Mouse (Mus musculus) liver, adult 2 months (tissue): ENCODE measurements at regions not wholly inside any gene's neighbourhood (a gene's known extent, or its start where the extent isn't known, plus 50 kb on each side); places are given as distances from the start of the nearest gene placed in this dataset.

Experiments used
- DNase-seq: peaks from one replicate; pipeline ENCODE4 v3.0.0-alpha.2; 2011; ENCODE audit warnings: low read depth, low spot score; ENCODE audit errors: extremely low read depth
- H3K27ac ChIP-seq: fragments of 200-500 bp; replicated peaks from 2 replicates; pipeline ENCODE4 v1.5.1; 2012; ENCODE audit warnings: low read depth, mild to moderate bottlenecking, control low read depth, inconsistent platforms, low read length; ENCODE audit not compliant: insufficient read depth
- H3K27me3 ChIP-seq: fragments of 200-500 bp; 2 replicates; pipeline ENCODE4 v1.6.1; 2012; ENCODE audit warnings: mild to moderate bottlenecking, moderate library complexity, low read length, inconsistent platforms; ENCODE audit not compliant: control insufficient read depth, insufficient read depth
- H3K36me3 ChIP-seq: fragments of 200-500 bp; 2 replicates; pipeline ENCODE4 v1.6.1; 2012; ENCODE audit warnings: low read length, inconsistent platforms; ENCODE audit not compliant: control insufficient read depth, insufficient read depth
- H3K4me1 ChIP-seq: fragments of 200-500 bp; 2 replicates; pipeline ENCODE4 v1.6.1; 2011; ENCODE audit warnings: low read length; ENCODE audit not compliant: control insufficient read depth, insufficient read depth
- H3K4me3 ChIP-seq: fragments of 200-500 bp; 2 replicates; pipeline ENCODE4 v1.5.1; 2011; ENCODE audit warnings: low read depth, mild to moderate bottlenecking, control low read depth, low read length, moderate library complexity; ENCODE audit not compliant: insufficient read depth
- H3K79me2 ChIP-seq: fragments of 200-500 bp; 2 replicates; pipeline ENCODE4 v1.6.1; 2012; ENCODE audit warnings: inconsistent platforms, mild to moderate bottlenecking, low read length, moderate library complexity; ENCODE audit not compliant: control insufficient read depth, insufficient read depth
- H3K9ac ChIP-seq: fragments of 200-500 bp; 2 replicates; pipeline ENCODE4 v1.6.1; 2012; ENCODE audit warnings: low read depth, mild to moderate bottlenecking, control low read depth, inconsistent platforms, low read length
- CTCF ChIP-seq: fragments of 200-500 bp; IDR thresholded peaks from 2 replicates; pipeline ENCODE4 v1.5.1; 2011; ENCODE audit warnings: low read depth, low read length, control low read depth
- POLR2A ChIP-seq: fragments of 200-500 bp; IDR thresholded peaks from 2 replicates; pipeline ENCODE4 v1.6.1; 2011; ENCODE audit warnings: low read length, control low read depth; ENCODE audit not compliant: insufficient read depth; ENCODE audit errors: extremely low read depth
- whole genome bisulfite sequencing: fragments of 180-500 bp; shearing (Covaris S2); methylation state at CpG from one replicate; pipeline ENCODE4 v1.1.7; 2018; 5-methylcytosine and 5-hydroxymethylcytosine counted together

- Histone ChIP-seq H3K27me3 (no peaks in the 10 kb centered on the region), H3K36me3 (no peaks in the 10 kb centered on the region), H3K4me3 (no peak overlapping the region), H3K27ac (no peak overlapping the region), H3K9ac (no peak overlapping the region), H3K79me2 (no peaks in the 10 kb centered on the region), H3K4me1 (peaks cover 8% of the 10 kb centered on the region)
- TF ChIP-seq CTCF (no peak), POLR2A (no peak)
- 100% methylated on average over 3 of the region's 3 CpGs for WGBS
- no peak for DNase-seq
These were observed 283.1 kb upstream of the Id2 start for GRCm38 (mm10) chr12:25379996-25380395.

GRCm38 (mm10) chr12:25379016-25379415, 282.1 kb upstream of the Id2 start:
- Histone ChIP-seq H3K27ac (no peak overlapping the region), H3K27me3 (no peaks in the 10 kb centered on the region), H3K4me1 (peaks cover 8% of the 10 kb centered on the region), H3K4me3 (no peak overlapping the region), H3K36me3 (no peaks in the 10 kb centered on the region), H3K79me2 (no peaks in the 10 kb centered on the region), H3K9ac (no peak overlapping the region)
- TF ChIP-seq CTCF (no peak), POLR2A (no peak)
- 95% methylated on average over 9 of the region's 9 CpGs for WGBS
- DNase-seq, result no peak

GRCm38 (mm10) chr12:25378036-25378645, 281.2 kb upstream of the Id2 start:
- H3K4me3 ChIP-seq, result no peak overlapping the region
- H3K79me2 ChIP-seq, result no peaks in the 10 kb centered on the region
- peak; percentile 21 for DNase-seq
- no peaks in the 10 kb centered on the region for H3K27me3 ChIP-seq
- H3K27ac ChIP-seq, result no peak overlapping the region
- H3K36me3 ChIP-seq, result no peaks in the 10 kb centered on the region
- TF ChIP-seq CTCF, result no peak
- TF ChIP-seq POLR2A, result no peak
- no peak overlapping the region for H3K9ac ChIP-seq
- WGBS, result 87% methylated on average over 6 of the region's 6 CpGs
- H3K4me1 ChIP-seq, result peaks cover 8% of the 10 kb centered on the region

- 83% methylated on average over 8 of the region's 8 CpGs for WGBS
- no peak for TF ChIP-seq POLR2A
- no peak for TF ChIP-seq CTCF
- no peaks in the 10 kb centered on the region for H3K27me3 ChIP-seq
These were observed 279.5 kb upstream of the Id2 start for GRCm38 (mm10) chr12:25376451-25376850.

GRCm38 (mm10) chr12:25367541-25367940, 270.6 kb upstream of the Id2 start:
- DNase-seq, result no peak
- Histone ChIP-seq H3K79me2 (no peaks in the 10 kb centered on the region), H3K27ac (no peak overlapping the region), H3K4me1 (no peaks in the 10 kb centered on the region), H3K36me3 (no peaks in the 10 kb centered on the region), H3K27me3 (no peaks in the 10 kb centered on the region), H3K4me3 (no peak overlapping the region), H3K9ac (no peak overlapping the region)
- 100% methylated on average over 1 of the region's 1 CpGs for WGBS
- TF ChIP-seq CTCF (no peak), POLR2A (no peak)

More at GRCm38 (mm10) chr12:25376451-25376850, 279.5 kb upstream of the Id2 start:
- no peak overlapping the region for H3K4me3 ChIP-seq
- no peaks in the 10 kb centered on the region for H3K79me2 ChIP-seq
- no peak overlapping the region for H3K27ac ChIP-seq
- DNase-seq, result no peak
- no peaks in the 10 kb centered on the region for H3K36me3 ChIP-seq
- H3K9ac ChIP-seq, result no peak overlapping the region
- peaks cover 3% of the 10 kb centered on the region for H3K4me1 ChIP-seq

GRCm38 (mm10) chr12:25365600-25366267, 268.8 kb upstream of the Id2 start:
- no peak for DNase-seq
- Histone ChIP-seq H3K9ac (no peak overlapping the region), H3K27me3 (no peaks in the 10 kb centered on the region), H3K4me3 (no peak overlapping the region), H3K79me2 (no peaks in the 10 kb centered on the region), H3K27ac (no peak overlapping the region), H3K36me3 (no peaks in the 10 kb centered on the region), H3K4me1 (no peaks in the 10 kb centered on the region)
- TF ChIP-seq POLR2A (no peak), CTCF (no peak)
- 76% methylated on average over 3 of the region's 3 CpGs for WGBS
